Mouse (Mus musculus) midbrain, embryonic 13.5 days (tissue): ENCODE data around the gene Ltbp4. TPM values are rescaled to one million over a fixed set of nuclear protein-coding genes. Genes with fewer than 3 reads are reported as not detected.

Experiments
- ATAC-seq: fragments of 200-750 bp; cut with Nextera tagmentation; 2 replicates; pipeline ENCODE4 v1.8.0; 2017; ENCODE audit warnings: mild to moderate bottlenecking, moderate TSS enrichment, moderate library complexity
- H3K27ac ChIP-seq: fragments of 300-500 bp; sonication (generic); 2 replicates; pipeline ENCODE4 v1.5.1; 2015; ENCODE audit warnings: inconsistent platforms, mild to moderate bottlenecking, moderate library complexity
- H3K27me3 ChIP-seq: fragments of 300-500 bp; sonication (generic); 2 replicates; pipeline ENCODE4 v1.6.1; 2015; ENCODE audit warnings: mild to moderate bottlenecking, inconsistent platforms
- H3K36me3 ChIP-seq: fragments of 300-500 bp; sonication (generic); 2 replicates; pipeline ENCODE4 v1.6.1; 2015; ENCODE audit warnings: mild to moderate bottlenecking, inconsistent platforms
- H3K4me1 ChIP-seq: fragments of 300-500 bp; sonication (generic); replicated peaks from 2 replicates; pipeline ENCODE4 v1.6.1; 2015; ENCODE audit warnings: inconsistent platforms
- H3K4me2 ChIP-seq: fragments of 300-500 bp; sonication (generic); replicated peaks from 2 replicates; pipeline ENCODE4 v1.6.1; 2015; ENCODE audit warnings: moderate library complexity, mild to moderate bottlenecking, inconsistent platforms
- H3K4me3 ChIP-seq: fragments of 300-500 bp; sonication (generic); replicated peaks from 2 replicates; pipeline ENCODE4 v1.5.1; 2015; ENCODE audit warnings: mild to moderate bottlenecking, inconsistent platforms
- H3K9ac ChIP-seq: fragments of 300-500 bp; sonication (generic); replicated peaks from 2 replicates; pipeline ENCODE4 v1.6.1; 2015; ENCODE audit warnings: mild to moderate bottlenecking, inconsistent platforms
- H3K9me3 ChIP-seq: fragments of 300-500 bp; sonication (generic); 2 replicates; pipeline ENCODE4 v1.6.1; 2016; ENCODE audit warnings: mild to moderate bottlenecking, inconsistent platforms
- WGBS: fragments of 180-500 bp; shearing (Covaris S2); methylation state at CpG from one replicate; pipeline ENCODE4 v1.1.7; 2015; 5-methylcytosine and 5-hydroxymethylcytosine counted together
- polyA plus RNA-seq: library from polyadenylated mRNA; unstranded; fragments of >200 nt; fragmentation: Nextera tagmentation; extraction: Ambion mirVana; gene quantifications from 2 replicates; pipeline ENCODE4 v1.2.1, GENCODE M21; 2015

Gene Ltbp4
- polyA plus RNA-seq, 1 experiment from 2014 or later = 9.1 TPM

DNA sequence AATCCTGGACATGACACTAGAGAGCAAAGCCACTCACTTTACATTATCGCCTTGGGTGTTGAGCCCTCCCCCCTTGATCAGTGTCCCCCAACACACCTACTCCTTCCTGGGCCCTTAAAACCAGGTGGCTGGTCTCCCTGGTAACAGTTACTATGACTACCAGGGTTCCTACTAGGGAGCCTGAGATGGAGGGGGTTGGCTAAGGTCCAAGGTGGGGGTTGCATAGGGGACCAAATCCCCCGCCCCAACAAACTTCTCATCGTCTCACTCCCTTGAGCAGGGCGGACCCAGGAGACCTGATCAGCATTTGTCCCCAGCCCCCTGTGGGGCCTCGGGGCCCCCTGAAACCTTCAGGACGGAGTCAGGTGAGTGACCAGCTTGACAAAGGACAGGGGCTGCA is 75.6 kb downstream of the Ltbp4 start:
- WGBS = 77% methylated on average over 6 of the region's 6 CpGs
- 0 out of 2 replicates have a peak overlapping the region, but pooled peaks have one; percentile 14 for H3K27ac ChIP-seq
- no peaks in the 10 kb centered on the region for H3K9me3 ChIP-seq
- H3K4me3 ChIP-seq = no peak overlapping the region
- peaks cover 52% of the 10 kb centered on the region for H3K36me3 ChIP-seq
- peak overlapping the region; percentile 94; the same call in 1 of the 2 replicates for H3K4me2 ChIP-seq
- H3K4me1 ChIP-seq = peaks cover 42% of the 10 kb centered on the region
- H3K27me3 ChIP-seq = no peaks in the 10 kb centered on the region
- H3K9ac ChIP-seq = no peak overlapping the region
- no peak for ATAC-seq

- no peak for ATAC-seq
Measured at GRCm38 (mm10) chr7:27260856-27261255, 76.6 kb downstream of the Ltbp4 start.

DNA sequence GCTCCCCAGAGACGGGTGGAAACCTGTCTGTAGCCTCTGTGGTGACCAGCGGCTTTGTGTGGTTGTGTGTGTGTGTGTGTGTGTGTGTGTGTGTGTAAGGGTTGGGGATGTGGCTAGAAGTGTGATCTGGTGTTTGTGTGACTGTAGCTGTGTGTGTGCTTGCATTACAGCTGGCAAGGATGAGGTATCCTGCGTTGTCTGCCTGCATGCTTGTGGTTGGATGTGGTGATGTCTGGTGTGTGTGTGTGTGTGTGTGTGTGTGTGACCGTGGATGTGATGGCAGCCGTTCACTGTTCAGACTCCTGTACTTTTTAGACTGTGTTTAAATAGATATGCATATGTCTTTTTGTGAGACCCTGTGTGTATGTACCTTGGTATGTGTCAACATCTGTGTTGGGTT is 77.7 kb downstream of the Ltbp4 start:
- peak overlapping the region; percentile 92 for H3K27ac ChIP-seq
- peak overlapping the region; percentile 94 for H3K4me2 ChIP-seq
- no peaks in the 10 kb centered on the region for H3K9me3 ChIP-seq
- H3K9ac ChIP-seq = peak overlapping the region; percentile 91
- peak overlapping the region; percentile 73 for H3K4me3 ChIP-seq
- no peaks in the 10 kb centered on the region for H3K27me3 ChIP-seq
- ATAC-seq = peak; percentile 3
- peaks cover 50% of the 10 kb centered on the region for H3K4me1 ChIP-seq
- 23% methylated on average over 5 of the region's 5 CpGs for WGBS
- peaks cover 31% of the 10 kb centered on the region for H3K36me3 ChIP-seq

More at GRCm38 (mm10) chr7:27260856-27261255, 76.6 kb downstream of the Ltbp4 start:
- Histone ChIP-seq H3K4me2 (peak overlapping the region; percentile 94), H3K36me3 (peaks cover 42% of the 10 kb centered on the region), H3K9me3 (no peaks in the 10 kb centered on the region), H3K4me1 (peaks cover 50% of the 10 kb centered on the region), H3K27ac (no peak overlapping the region; the same call in 1 of the 2 replicates), H3K9ac (peak overlapping the region; percentile 91), H3K27me3 (no peaks in the 10 kb centered on the region), H3K4me3 (peak overlapping the region; percentile 73)
- 54% methylated on average over 7 of the region's 7 CpGs for WGBS

- Histone ChIP-seq H3K4me2 (peak overlapping the region; percentile 94), H3K27me3 (no peaks in the 10 kb centered on the region), H3K36me3 (peaks cover 28% of the 10 kb centered on the region), H3K27ac (peak overlapping the region; percentile 92), H3K4me1 (peaks cover 50% of the 10 kb centered on the region), H3K9ac (peak overlapping the region; percentile 91), H3K4me3 (peak overlapping the region; percentile 73), H3K9me3 (no peaks in the 10 kb centered on the region)
- WGBS = under 1% methylated on average over 9 of the region's 9 CpGs
- peak; percentile 9 for ATAC-seq
Measured at GRCm38 (mm10) chr7:27259271-27259721, 78.2 kb downstream of the Ltbp4 start.

DNA sequence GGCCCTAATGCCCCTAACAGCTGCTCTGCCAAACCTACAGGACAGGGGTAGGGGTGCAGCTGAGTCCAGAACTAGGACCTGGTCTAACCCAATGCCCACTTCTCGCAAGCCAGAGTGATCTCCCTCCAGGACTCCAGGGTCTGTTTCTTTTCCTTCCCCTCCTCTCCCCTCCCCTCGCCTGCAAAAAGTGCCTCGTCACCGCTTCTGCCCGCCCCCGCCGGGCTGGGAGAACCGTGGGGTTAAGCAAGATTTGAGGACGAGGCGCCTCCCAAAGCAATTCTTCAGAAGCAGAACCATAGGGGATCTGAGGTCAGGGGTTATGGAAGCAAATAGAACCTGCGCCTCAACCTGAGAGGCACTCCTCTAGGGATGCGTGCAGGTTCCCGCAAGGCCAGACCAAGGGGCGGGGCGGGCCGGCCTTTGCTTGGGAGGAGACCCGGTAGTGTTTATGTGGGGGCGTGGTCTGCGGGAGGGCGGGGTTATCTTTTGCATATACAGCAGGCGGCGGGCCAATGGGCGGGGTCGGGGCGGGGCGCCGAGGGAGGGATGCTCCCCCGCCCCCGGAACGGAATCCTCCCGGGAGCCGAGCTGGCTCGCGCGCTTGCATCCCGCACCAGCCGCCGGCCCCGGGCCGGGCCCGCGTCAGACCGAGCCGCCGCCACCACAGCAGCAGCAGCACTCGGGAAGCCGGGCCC is 79.1 kb downstream of the Ltbp4 start, which contains the start of gene Numbl:
Numbl (plus strand) TSS at position 229 of the 695 bp plus-strand sequence.
- H3K27ac ChIP-seq = peak within 1 kb of the TSS; percentile 92
- peak; percentile 78 for ATAC-seq
- WGBS = under 1% methylated on average over 44 of the region's 47 CpGs
- H3K27me3 ChIP-seq = no peaks in the 10 kb centered on the region
- no peaks in the 10 kb centered on the region for H3K9me3 ChIP-seq
- peak within 1 kb of the TSS; percentile 94 for H3K4me2 ChIP-seq
- H3K4me3 ChIP-seq = peak within 1 kb of the TSS; percentile 73
- H3K4me1 ChIP-seq = peaks cover 50% of the 10 kb centered on the region
- peaks cover 25% of the 10 kb centered on the region for H3K36me3 ChIP-seq
- H3K9ac ChIP-seq = peak within 1 kb of the TSS; percentile 91

GRCm38 (mm10) chr7:27257852-27258204 is 79.7 kb downstream of the Ltbp4 start:
- 4% methylated on average over 6 of the region's 6 CpGs for WGBS
- H3K36me3 ChIP-seq = peaks cover 25% of the 10 kb centered on the region
- H3K27ac ChIP-seq = peak overlapping the region; percentile 92
- H3K4me1 ChIP-seq = peaks cover 50% of the 10 kb centered on the region
- peak overlapping the region; percentile 94 for H3K4me2 ChIP-seq
- no peaks in the 10 kb centered on the region for H3K9me3 ChIP-seq
- peak overlapping the region; percentile 73 for H3K4me3 ChIP-seq
- H3K27me3 ChIP-seq = no peaks in the 10 kb centered on the region
- peak overlapping the region; percentile 37; the same call in 1 of the 2 replicates for H3K9ac ChIP-seq
- ATAC-seq = peak; percentile 18

GRCm38 (mm10) chr7:27257046-27257851 is 80.2 kb downstream of the Ltbp4 start:
- Histone ChIP-seq H3K36me3 (peaks cover 25% of the 10 kb centered on the region), H3K27me3 (no peaks in the 10 kb centered on the region), H3K27ac (peak overlapping the region; percentile 92), H3K4me3 (peak overlapping the region; percentile 73), H3K9me3 (no peaks in the 10 kb centered on the region), H3K9ac (peak overlapping the region; percentile 37; the same call in 1 of the 2 replicates), H3K4me2 (peak overlapping the region; percentile 94), H3K4me1 (peaks cover 50% of the 10 kb centered on the region)
- WGBS = 10% methylated on average over 27 of the region's 27 CpGs
- ATAC-seq = peak; percentile 5; the same call in 1 of the 2 replicates

DNA sequence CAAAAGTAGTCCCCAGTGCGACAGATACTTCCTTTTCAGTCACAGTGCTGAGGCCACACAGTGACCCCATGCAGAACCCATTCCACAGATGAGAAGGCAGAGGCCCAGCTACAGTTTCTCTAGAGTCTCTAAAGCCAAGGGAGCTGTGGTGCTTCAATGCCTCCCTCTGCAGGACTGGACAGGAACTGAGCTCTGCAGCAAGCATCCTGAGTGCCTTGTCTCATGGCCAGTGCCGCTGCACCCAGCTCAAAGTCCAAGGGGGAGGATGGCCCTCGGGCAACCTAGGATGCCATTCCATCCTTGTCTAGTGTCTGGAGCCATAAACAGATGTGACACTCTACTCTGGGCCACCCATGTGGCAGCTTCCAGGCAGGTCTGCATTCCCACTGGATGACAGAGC is 81.8 kb downstream of the Ltbp4 start:
- no peak overlapping the region for H3K27ac ChIP-seq
- peaks cover 36% of the 10 kb centered on the region for H3K4me1 ChIP-seq
- H3K36me3 ChIP-seq = peaks cover 30% of the 10 kb centered on the region
- no peaks in the 10 kb centered on the region for H3K27me3 ChIP-seq
- WGBS = 77% methylated on average over 3 of the region's 3 CpGs
- H3K4me3 ChIP-seq = no peak overlapping the region
- no peak overlapping the region for H3K9ac ChIP-seq
- no peak for ATAC-seq
- no peak overlapping the region for H3K4me2 ChIP-seq
- no peaks in the 10 kb centered on the region for H3K9me3 ChIP-seq

Other genes starting within 250 kb of the Ltbp4 start
- gene Cyp2f2, start 217.8 kb downstream of the Ltbp4 start, polyA plus RNA-seq = not detected in 2 replicates
- gene Cyp2t4, start 184.0 kb downstream of the Ltbp4 start, polyA plus RNA-seq = 0.22 TPM in 1 of 2 replicates, not detected in the other
- 87.0 and 101 TPM in 2 replicates for gene Egln2, start 170.9 kb downstream of the Ltbp4 start, polyA plus RNA-seq
- 104 and 110 TPM in 2 replicates for gene Rab4b, start 158.8 kb downstream of the Ltbp4 start, polyA plus RNA-seq
- 0.36 TPM in 1 of 2 replicates, not detected in the other for gene Gm21983, start 156.6 kb downstream of the Ltbp4 start, polyA plus RNA-seq
- gene Mia, start 156.5 kb downstream of the Ltbp4 start, polyA plus RNA-seq = 3.6 and 5.1 TPM in 2 replicates
- gene BC024978, start 141.9 kb downstream of the Ltbp4 start, polyA plus RNA-seq = 4.3 TPM in 2 replicates
- gene Snrpa, start 141.4 kb downstream of the Ltbp4 start, polyA plus RNA-seq = 233 and 245 TPM in 2 replicates
- 6.7 and 7.6 TPM in 2 replicates for gene Itpkc, start 109.0 kb downstream of the Ltbp4 start, polyA plus RNA-seq
- gene Coq8b, start 104.7 kb downstream of the Ltbp4 start, polyA plus RNA-seq = 25.3 and 25.5 TPM in 2 replicates
- gene Numbl, start 79.3 kb downstream of the Ltbp4 start, polyA plus RNA-seq = 39.4 and 51.6 TPM in 2 replicates
- gene Shkbp1, start 18.3 kb upstream of the Ltbp4 start, polyA plus RNA-seq = 67.2 and 84.3 TPM in 2 replicates
- gene Gm20479, start 19.7 kb upstream of the Ltbp4 start, polyA plus RNA-seq = 0.53 TPM in 1 of 2 replicates, not detected in the other
- 1.1 and 2.2 TPM in 2 replicates for gene Sptbn4, start 110.0 kb upstream of the Ltbp4 start, polyA plus RNA-seq
- gene Blvrb, start 110.3 kb upstream of the Ltbp4 start, polyA plus RNA-seq = 14.8 and 16.1 TPM in 2 replicates
- gene Sertad3, start 136.1 kb upstream of the Ltbp4 start, polyA plus RNA-seq = 12.4 and 12.6 TPM in 2 replicates
- 8.2 and 8.5 TPM in 2 replicates for gene Sertad1, start 149.2 kb upstream of the Ltbp4 start, polyA plus RNA-seq
- gene Prx, start 161.6 kb upstream of the Ltbp4 start, polyA plus RNA-seq = 1.2 and 1.6 TPM in 2 replicates
- gene Hipk4, start 185.6 kb upstream of the Ltbp4 start, polyA plus RNA-seq = 0.37 and 0.52 TPM in 2 replicates
- gene Pld3, start 215.5 kb upstream of the Ltbp4 start, polyA plus RNA-seq = 107 and 110 TPM in 2 replicates
- 34.6 and 36.6 TPM in 2 replicates for gene 2310022A10Rik, start 215.5 kb upstream of the Ltbp4 start, polyA plus RNA-seq